ENCODE assay signal across 9 mouse cellular contexts in genomic region chr5:131308397-131308796, GRCm38 (mm10). TPM values are rescaled to one million over a fixed set of nuclear protein-coding genes. Genes with fewer than 3 reads are reported as not detected.
DNase-seq lines count a peak whose midpoint lies in the region; ATAC-seq lines count a peak whose summit lies in the region.
"Had no signal": no experiment of that assay in that cellular context is flagged by ENCODE, and none has a peak within 500 bp of the region (broad histone marks: within the 10 kb centered on the region; RNA-seq: fewer than 3 reads in every experiment).

Galnt17 (minus strand) TSS chr5:131308497.

- WGBS in kidney, embryonic 14.5 days, result 62% methylated on average over 3 of the region's 3 CpGs
- WGBS in embryonic facial prominence, embryonic 12.5 days, result 46% methylated on average over 3 of the region's 3 CpGs
- WGBS in intestine, embryonic 14.5 days, result 44% methylated on average over 3 of the region's 3 CpGs
- WGBS in midbrain, embryonic 11.5 days, result 42% methylated on average over 3 of the region's 3 CpGs

- no peaks in the 10 kb centered on the region for H3K36me3 ChIP-seq in kidney, embryonic 14.5 days (ENCODE audit: control insufficient read depth, insufficient read depth, low read length)
- H3K36me3 ChIP-seq in embryonic facial prominence, embryonic 12.5 days, result no peaks in the 10 kb centered on the region
- H3K36me3 ChIP-seq in intestine, embryonic 14.5 days (ENCODE audit: control insufficient read depth, insufficient read depth, low read length), result no peaks in the 10 kb centered on the region
- no peaks in the 10 kb centered on the region for H3K36me3 ChIP-seq in midbrain, embryonic 11.5 days (ENCODE audit: control insufficient read depth, insufficient read depth, low read length)

- H3K4me2 ChIP-seq in kidney, embryonic 14.5 days (replicated peaks; ENCODE audit: low read depth, low read length), result peak within 1 kb of the TSS; percentile 96
- peak within 1 kb of the TSS; percentile 96 for H3K4me2 ChIP-seq in embryonic facial prominence, embryonic 12.5 days (replicated peaks)
- H3K4me2 ChIP-seq in intestine, embryonic 14.5 days (ENCODE audit: low read length), result peak within 1 kb of the TSS; percentile 98
- H3K4me2 ChIP-seq in midbrain, embryonic 11.5 days, result peak within 1 kb of the TSS; percentile 98

- peaks cover 6% of the 10 kb centered on the region; the same call in 1 of the 2 replicates for H3K4me1 ChIP-seq in kidney, embryonic 14.5 days (ENCODE audit: control insufficient read depth, insufficient read depth, low read length)
- H3K4me1 ChIP-seq in embryonic facial prominence, embryonic 12.5 days, result peaks cover 10% of the 10 kb centered on the region; the same call in 1 of the 2 replicates
- H3K4me1 ChIP-seq in intestine, embryonic 14.5 days (replicated peaks; ENCODE audit: control insufficient read depth, insufficient read depth, low read length), result peaks cover 6% of the 10 kb centered on the region; the same call in 1 of the 2 replicates
- peaks cover 4% of the 10 kb centered on the region for H3K4me1 ChIP-seq in midbrain, embryonic 11.5 days (ENCODE audit: control insufficient read depth, insufficient read depth, low read length)

- H3K4me3 ChIP-seq in kidney, embryonic 14.5 days (ENCODE audit: low read length), result peak within 1 kb of the TSS; percentile 68
- H3K4me3 ChIP-seq in embryonic facial prominence, embryonic 12.5 days, result peak within 1 kb of the TSS; percentile 68
- H3K4me3 ChIP-seq in intestine, embryonic 14.5 days (ENCODE audit: low read depth, low read length), result peak within 1 kb of the TSS; percentile 69
- H3K4me3 ChIP-seq in midbrain, embryonic 11.5 days (ENCODE audit: low read depth, low read length), result peak within 1 kb of the TSS; percentile 64

- H3K9ac ChIP-seq in kidney, embryonic 14.5 days (ENCODE audit: low read depth, low read length), result peak within 1 kb of the TSS; percentile 59
- H3K9ac ChIP-seq in embryonic facial prominence, embryonic 12.5 days, result peak within 1 kb of the TSS; percentile 56
- peak within 1 kb of the TSS; percentile 41 for H3K9ac ChIP-seq in intestine, embryonic 14.5 days (ENCODE audit: low read length)
- peak within 1 kb of the TSS; percentile 68 for H3K9ac ChIP-seq in midbrain, embryonic 11.5 days (ENCODE audit: low read length)

- peak within 1 kb of the TSS; percentile 59 for H3K27ac ChIP-seq in kidney, embryonic 14.5 days (ENCODE audit: low read depth, low read length)
- peak within 1 kb of the TSS; percentile 19; the same call in 1 of the 2 replicates for H3K27ac ChIP-seq in embryonic facial prominence, embryonic 12.5 days
- H3K27ac ChIP-seq in intestine, embryonic 14.5 days (ENCODE audit: low read depth), result peak within 1 kb of the TSS; percentile 51; the same call in 1 of the 2 replicates
- H3K27ac ChIP-seq in midbrain, embryonic 11.5 days (ENCODE audit: low read depth, low read length), result peak within 1 kb of the TSS; percentile 48

- no peaks in the 10 kb centered on the region for H3K9me3 ChIP-seq in kidney, embryonic 14.5 days (ENCODE audit: control insufficient read depth, low read length)
- no peaks in the 10 kb centered on the region for H3K9me3 ChIP-seq in embryonic facial prominence, embryonic 12.5 days
- H3K9me3 ChIP-seq in intestine, embryonic 14.5 days (ENCODE audit: control insufficient read depth, low read length), result no peaks in the 10 kb centered on the region
- H3K9me3 ChIP-seq in midbrain, embryonic 11.5 days (ENCODE audit: control insufficient read depth, low read length), result no peaks in the 10 kb centered on the region

- H3K27me3 ChIP-seq in kidney, embryonic 14.5 days (ENCODE audit: control insufficient read depth, insufficient read depth, low read length), result peaks cover 20% of the 10 kb centered on the region
- peaks cover 35% of the 10 kb centered on the region for H3K27me3 ChIP-seq in embryonic facial prominence, embryonic 12.5 days
- H3K27me3 ChIP-seq in intestine, embryonic 14.5 days (replicated peaks; ENCODE audit: control insufficient read depth, insufficient read depth, low read length), result peaks cover 30% of the 10 kb centered on the region
- H3K27me3 ChIP-seq in midbrain, embryonic 11.5 days (ENCODE audit: control insufficient read depth, insufficient read depth, low read length), result peaks cover 23% of the 10 kb centered on the region
- H3K27me3 ChIP-seq: Patski had no signal

- ATAC-seq in kidney, embryonic 14.5 days (ENCODE audit: low FRiP score, low TSS enrichment), result no peak
- no peak for ATAC-seq in embryonic facial prominence, embryonic 12.5 days (ENCODE audit: insufficient number of reproducible peaks, insufficient read depth, low FRiP score, low TSS enrichment)
- ATAC-seq in intestine, embryonic 14.5 days (replicated peaks; ENCODE audit: low FRiP score, low TSS enrichment, low read depth), result no peak
- no peak for ATAC-seq in midbrain, embryonic 11.5 days (ENCODE audit: low FRiP score)
- ATAC-seq in inflammation-experienced regulatory T-cells, adult 6 months, result no peak

- no peak for DNase-seq in kidney, postnatal 14 days
- no peak for DNase-seq in intestine, embryonic 14.5 days (ENCODE audit: low spot score)
- no peak for DNase-seq in midbrain, embryonic 11.5 days (ENCODE audit: low spot score, missing footprints)
- no peak for DNase-seq in spleen, postnatal 36 days (ENCODE audit: low spot score in 2 of 2)
- no peak for DNase-seq in c-Kit-positive CD71-positive TER-119-positive erythroid progenitor cells, embryonic 14.5 days (ENCODE audit: low spot score)

RNA-seq across cellular contexts. Expression of gene Galnt17, which starts in this region (rescaled TPM):
- polyA plus RNA-seq in kidney, embryonic 14.5 days (2014; fragmentation: Nextera tagmentation; extraction: Ambion mirVana), result 1.3 and 2.3 TPM in 2 replicates
- 3.4 and 4.3 TPM in 2 replicates for polyA plus RNA-seq in embryonic facial prominence, embryonic 12.5 days (2016; fragmentation: Nextera tagmentation; extraction: Ambion mirVana)
- 0.69 and 1.0 TPM in 2 replicates for polyA plus RNA-seq in intestine, embryonic 14.5 days (2014; fragmentation: Nextera tagmentation; extraction: Ambion mirVana)
- 0.62 and 0.79 TPM in 2 replicates for polyA plus RNA-seq in midbrain, embryonic 11.5 days (2014; fragmentation: Nextera tagmentation; extraction: Ambion mirVana)
- polyA plus RNA-seq in inflammation-experienced regulatory T-cells, adult 6 months (2017; shearing (Covaris generic)), result not detected
